Mouse (Mus musculus) lung, embryonic 15.5 days (tissue): ENCODE measurements at regions not wholly inside any gene's neighbourhood (a gene's known extent, or its start where the extent isn't known, plus 50 kb on each side); places are given as distances from the start of the nearest gene placed in this dataset.

Source experiments
- ATAC-seq: fragments of 200-750 bp; cut with Nextera tagmentation; 2 replicates; pipeline ENCODE4 v1.8.0; 2017; ENCODE audit warnings: moderate number of reproducible peaks, borderline replicate concordance; ENCODE audit not compliant: low FRiP score, low TSS enrichment; ENCODE audit errors: extremely low read depth
- H3K27ac ChIP-seq: fragments of 300-500 bp; sonication (generic); 2 replicates; pipeline ENCODE4 v1.5.1; 2015; ENCODE audit warnings: moderate library complexity, mild to moderate bottlenecking, inconsistent platforms
- H3K27me3 ChIP-seq: fragments of 300-500 bp; sonication (generic); 2 replicates; pipeline ENCODE4 v1.6.1; 2015; ENCODE audit warnings: inconsistent platforms
- H3K36me3 ChIP-seq: fragments of 300-500 bp; sonication (generic); 2 replicates; pipeline ENCODE4 v1.6.1; 2015; ENCODE audit warnings: inconsistent platforms
- H3K4me1 ChIP-seq: fragments of 300-500 bp; sonication (generic); 2 replicates; pipeline ENCODE4 v1.6.1; 2015; ENCODE audit warnings: inconsistent platforms
- H3K4me2 ChIP-seq: fragments of 300-500 bp; sonication (generic); 2 replicates; pipeline ENCODE4 v1.6.1; 2015; ENCODE audit warnings: inconsistent platforms, mild to moderate bottlenecking, moderate library complexity
- H3K4me3 ChIP-seq: fragments of 300-500 bp; sonication (generic); 2 replicates; pipeline ENCODE4 v1.5.1; 2015; ENCODE audit warnings: mild to moderate bottlenecking, inconsistent platforms
- H3K9ac ChIP-seq: fragments of 300-500 bp; sonication (generic); 2 replicates; pipeline ENCODE4 v1.6.1; 2015; ENCODE audit warnings: inconsistent platforms
- H3K9me3 ChIP-seq: fragments of 300-500 bp; sonication (generic); 2 replicates; pipeline ENCODE4 v1.6.1; 2016; ENCODE audit warnings: inconsistent platforms
- WGBS: fragments of 180-500 bp; shearing (Covaris S2); methylation state at CpG from one replicate; pipeline ENCODE4 v1.1.7; 2015; 5-methylcytosine and 5-hydroxymethylcytosine counted together

DNA sequence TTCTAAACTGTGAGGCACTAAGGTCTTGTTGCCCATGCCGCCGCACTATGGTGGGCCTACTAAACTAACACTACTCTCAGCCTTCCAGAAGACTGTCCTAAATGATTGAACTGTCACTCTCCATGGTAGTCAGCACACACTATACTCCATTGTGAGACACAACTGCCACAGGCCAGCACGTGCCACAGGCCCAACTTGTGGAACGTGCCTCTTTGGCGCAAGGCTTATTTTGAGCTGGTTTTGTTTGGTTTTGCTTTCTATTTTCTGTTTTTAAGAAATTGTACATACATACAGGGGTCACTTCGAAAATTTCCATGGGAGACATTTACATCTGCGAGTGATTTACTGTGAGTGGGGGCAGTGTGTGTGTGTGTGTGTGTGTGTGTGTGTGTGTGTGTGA is 126.8 kb upstream of the 3110018I06Rik start:
- 92% methylated on average over 7 of the region's 7 CpGs for WGBS
- H3K27ac ChIP-seq = no peak overlapping the region
- no peak overlapping the region for H3K9ac ChIP-seq
- no peaks in the 10 kb centered on the region for H3K9me3 ChIP-seq
- H3K4me3 ChIP-seq = no peak overlapping the region
- H3K4me2 ChIP-seq = no peak overlapping the region
- no peak for ATAC-seq
- H3K4me1 ChIP-seq = no peaks in the 10 kb centered on the region
- no peaks in the 10 kb centered on the region for H3K36me3 ChIP-seq
- H3K27me3 ChIP-seq = no peaks in the 10 kb centered on the region

DNA sequence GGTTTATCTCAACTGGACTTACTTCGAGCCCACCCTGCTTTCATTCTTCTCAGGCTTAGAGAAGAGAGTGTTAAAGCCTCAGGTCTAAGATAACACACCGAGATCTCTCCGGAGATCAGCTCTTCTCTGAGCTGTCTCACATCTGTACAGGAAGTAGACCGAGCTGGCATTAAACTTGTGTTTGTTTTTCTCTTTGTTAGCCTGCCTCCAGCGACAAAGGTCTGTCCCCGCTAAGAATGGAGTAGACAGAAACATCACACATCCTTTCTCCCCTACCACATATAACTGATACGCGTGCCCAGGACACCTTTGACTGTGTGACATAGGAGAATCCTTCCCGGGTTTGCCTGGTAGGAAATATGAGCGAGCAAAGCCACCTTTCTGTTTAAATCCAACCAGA is 126.3 kb upstream of the 3110018I06Rik start:
- H3K4me2 ChIP-seq = no peak overlapping the region
- H3K4me1 ChIP-seq = no peaks in the 10 kb centered on the region
- H3K27ac ChIP-seq = no peak overlapping the region
- H3K4me3 ChIP-seq = no peak overlapping the region
- H3K9me3 ChIP-seq = no peaks in the 10 kb centered on the region
- H3K27me3 ChIP-seq = no peaks in the 10 kb centered on the region
- no peaks in the 10 kb centered on the region for H3K36me3 ChIP-seq
- H3K9ac ChIP-seq = no peak overlapping the region
- ATAC-seq = no peak
- 59% methylated on average over 10 of the region's 10 CpGs for WGBS

DNA sequence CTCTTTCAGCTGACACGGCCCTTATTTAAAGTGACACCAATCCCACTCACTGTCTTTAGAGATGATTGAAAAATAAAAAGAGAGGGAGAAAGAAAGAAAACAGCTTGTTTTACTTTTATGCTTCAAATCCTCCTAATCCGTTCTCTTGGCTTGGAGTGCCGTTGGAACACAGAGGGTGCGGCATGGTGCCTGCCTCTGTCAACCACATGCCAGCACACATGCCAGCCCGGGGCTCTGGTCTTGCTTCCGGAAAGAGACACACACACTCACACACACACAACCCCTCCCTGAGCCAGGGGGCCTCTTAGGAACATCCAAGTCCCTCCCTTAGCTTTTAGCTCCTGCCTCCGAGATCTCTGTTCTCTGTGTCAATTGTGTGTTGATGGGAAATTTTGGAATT is 116.2 kb upstream of the 3110018I06Rik start:
- no peaks in the 10 kb centered on the region for H3K4me1 ChIP-seq
- no peak overlapping the region for H3K4me2 ChIP-seq
- no peak overlapping the region for H3K27ac ChIP-seq
- no peak overlapping the region for H3K4me3 ChIP-seq
- 79% methylated on average over 7 of the region's 7 CpGs for WGBS
- no peaks in the 10 kb centered on the region for H3K27me3 ChIP-seq
- no peak overlapping the region for H3K9ac ChIP-seq
- H3K9me3 ChIP-seq = no peaks in the 10 kb centered on the region
- no peaks in the 10 kb centered on the region for H3K36me3 ChIP-seq
- ATAC-seq = no peak

DNA sequence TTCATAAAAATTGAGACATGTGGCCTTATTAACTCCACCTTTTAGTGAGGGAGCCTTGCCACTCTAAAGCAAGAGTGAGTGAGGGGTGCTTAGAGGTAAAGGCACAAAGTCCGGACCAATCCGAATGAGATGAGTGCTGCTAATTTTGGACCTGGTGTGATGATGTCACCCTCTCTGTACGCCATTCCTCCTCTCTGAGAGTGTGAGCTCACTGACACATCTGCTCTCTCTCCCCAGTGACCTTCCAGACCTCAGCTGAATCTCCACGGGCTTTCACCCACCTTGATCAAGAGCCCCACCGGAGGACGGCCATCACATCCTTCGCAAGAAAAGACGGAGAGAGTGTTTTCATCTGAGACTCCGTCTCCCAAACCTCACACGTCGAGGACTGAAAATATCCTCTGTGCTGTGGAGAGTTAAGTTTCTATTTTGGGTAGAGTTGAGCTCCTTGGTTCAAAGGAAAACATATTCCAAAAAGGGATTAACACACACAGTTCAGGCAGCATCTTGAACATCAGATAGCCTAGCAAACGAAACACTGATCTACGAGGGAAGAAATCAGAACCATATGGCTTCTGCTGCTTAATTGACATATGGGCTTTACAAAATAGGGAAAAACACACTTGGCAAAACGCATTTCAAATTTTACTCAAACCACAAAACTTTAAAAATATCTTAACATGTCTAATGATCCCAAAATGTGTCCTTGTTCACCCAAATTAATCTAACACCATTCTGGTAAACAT is 96.2 kb upstream of the 3110018I06Rik start:
- H3K27me3 ChIP-seq = no peaks in the 10 kb centered on the region
- no peak overlapping the region for H3K27ac ChIP-seq
- 62% methylated on average over 14 of the region's 14 CpGs for WGBS
- ATAC-seq = no peak
- H3K4me1 ChIP-seq = no peaks in the 10 kb centered on the region
- H3K36me3 ChIP-seq = no peaks in the 10 kb centered on the region
- no peak overlapping the region for H3K4me2 ChIP-seq
- no peak overlapping the region for H3K9ac ChIP-seq
- H3K9me3 ChIP-seq = no peaks in the 10 kb centered on the region
- H3K4me3 ChIP-seq = no peak overlapping the region

DNA sequence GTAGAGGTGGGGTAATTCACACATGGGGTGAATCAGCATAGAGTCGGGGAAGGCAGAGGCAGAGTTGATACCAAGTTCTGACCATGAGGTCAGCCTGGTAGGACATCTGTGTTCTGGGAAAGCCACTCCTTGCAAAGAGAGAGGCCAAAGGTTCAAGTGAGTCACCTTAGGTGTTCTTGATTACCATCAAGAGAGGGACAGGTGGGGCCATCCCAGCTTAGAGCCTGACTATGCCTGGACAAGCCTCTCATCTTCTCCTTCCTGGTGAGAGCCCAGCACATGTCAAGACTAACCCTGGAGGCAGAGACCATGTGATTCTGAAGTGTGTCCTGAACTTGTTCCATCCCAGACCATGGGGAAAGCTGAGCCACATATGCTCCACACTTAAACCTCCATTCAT is 94.0 kb upstream of the 3110018I06Rik start:
- Histone ChIP-seq H3K4me1 (no peaks in the 10 kb centered on the region), H3K36me3 (no peaks in the 10 kb centered on the region), H3K4me2 (no peak overlapping the region), H3K4me3 (no peak overlapping the region), H3K9ac (no peak overlapping the region), H3K27ac (no peak overlapping the region), H3K27me3 (no peaks in the 10 kb centered on the region), H3K9me3 (no peaks in the 10 kb centered on the region)
- WGBS = 48% methylated on average over 1 of the region's 1 CpGs
- no peak for ATAC-seq

DNA sequence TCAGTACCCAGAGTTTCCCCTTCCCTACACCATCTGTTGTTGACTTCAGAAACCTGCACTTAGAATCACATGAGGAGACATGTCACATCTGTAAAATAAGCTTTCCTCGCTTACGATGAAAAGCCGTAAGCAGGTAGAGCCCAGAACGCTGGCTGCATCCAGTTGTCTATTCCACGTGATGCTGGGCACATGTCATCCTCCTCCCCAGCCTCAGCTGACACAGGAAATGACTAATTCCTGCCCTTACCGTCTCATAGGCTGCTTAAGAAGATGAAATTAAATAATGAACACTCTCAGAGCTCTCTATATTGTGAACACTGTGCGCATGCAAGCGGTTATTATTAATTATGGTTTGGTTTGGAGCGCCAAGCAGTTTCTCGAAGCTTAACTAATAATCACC is 83.6 kb upstream of the 3110018I06Rik start:
- no peak overlapping the region for H3K27ac ChIP-seq
- H3K9me3 ChIP-seq = no peaks in the 10 kb centered on the region
- WGBS = 78% methylated on average over 10 of the region's 10 CpGs
- no peaks in the 10 kb centered on the region for H3K27me3 ChIP-seq
- no peak overlapping the region for H3K9ac ChIP-seq
- no peak for ATAC-seq
- no peak overlapping the region for H3K4me2 ChIP-seq
- no peaks in the 10 kb centered on the region for H3K36me3 ChIP-seq
- H3K4me1 ChIP-seq = no peaks in the 10 kb centered on the region
- no peak overlapping the region for H3K4me3 ChIP-seq

DNA sequence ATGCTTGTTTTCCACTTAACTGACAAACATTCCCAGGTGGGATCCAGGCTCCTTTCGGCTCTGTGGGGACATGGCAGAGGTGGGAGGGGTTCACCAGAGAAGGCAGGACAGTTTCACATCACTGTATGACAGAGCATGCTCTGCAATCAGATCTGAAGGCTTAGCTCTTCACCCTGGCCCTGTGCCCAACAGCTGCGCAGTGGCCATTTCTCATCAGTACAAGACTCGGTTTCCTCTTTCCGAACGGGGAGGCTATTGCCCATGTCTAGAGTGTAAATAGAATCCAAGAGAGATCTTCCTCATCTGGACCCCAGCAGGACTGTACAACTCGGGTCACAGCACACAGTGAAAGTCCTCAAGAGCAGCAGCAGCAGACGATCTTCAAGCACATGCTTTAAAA is 64.5 kb upstream of the 3110018I06Rik start:
- no peak overlapping the region for H3K4me2 ChIP-seq
- no peaks in the 10 kb centered on the region for H3K9me3 ChIP-seq
- H3K4me3 ChIP-seq = no peak overlapping the region
- no peaks in the 10 kb centered on the region for H3K27me3 ChIP-seq
- H3K36me3 ChIP-seq = no peaks in the 10 kb centered on the region
- no peak overlapping the region for H3K9ac ChIP-seq
- no peak for ATAC-seq
- H3K4me1 ChIP-seq = no peaks in the 10 kb centered on the region
- WGBS = 47% methylated on average over 7 of the region's 7 CpGs
- no peak overlapping the region for H3K27ac ChIP-seq

DNA sequence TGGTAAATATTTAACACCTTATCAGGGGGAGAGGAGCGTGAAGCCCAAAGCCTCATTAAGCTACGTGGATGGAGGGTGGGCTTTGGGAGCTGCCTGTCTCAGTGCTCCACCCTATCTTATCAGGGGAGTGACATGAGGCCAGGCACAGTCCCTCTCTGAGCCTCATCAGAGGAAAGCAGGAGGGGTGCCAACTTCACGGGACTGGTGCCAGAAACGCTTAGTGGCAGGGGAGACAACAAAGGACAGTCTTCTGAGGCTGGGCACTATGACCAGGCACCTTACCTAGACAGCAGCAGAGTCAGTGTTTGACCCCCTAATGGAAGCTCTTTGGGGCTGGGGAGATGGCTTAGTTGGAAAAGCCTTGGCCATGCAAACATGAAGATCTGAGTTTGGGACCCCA is 49.9 kb upstream of the 3110018I06Rik start:
- Histone ChIP-seq H3K27me3 (no peaks in the 10 kb centered on the region), H3K9ac (no peak overlapping the region), H3K4me3 (no peak overlapping the region), H3K4me2 (no peak overlapping the region), H3K36me3 (no peaks in the 10 kb centered on the region), H3K9me3 (no peaks in the 10 kb centered on the region), H3K4me1 (no peaks in the 10 kb centered on the region), H3K27ac (no peak overlapping the region)
- peak; percentile 42; the same call in 1 of the 2 replicates for ATAC-seq
- WGBS = 44% methylated on average over 4 of the region's 4 CpGs
